Mouse (Mus musculus) liver, postnatal 0 days (tissue): ENCODE results near the gene Tspan14.

ENCODE experiments used
- CTCF ChIP-seq: sonication (generic); IDR thresholded peaks from 2 replicates; pipeline ENCODE4 v1.5.1; 2016; ENCODE audit warnings: antibody characterized with exemption, low read depth
- EP300 ChIP-seq: IDR thresholded peaks from 2 replicates; pipeline ENCODE4 v1.6.1; 2016; ENCODE audit warnings: antibody characterized with exemption, low read depth, mild to moderate bottlenecking

GRCm38 (mm10) chr14:40864811-40865514 lies 101.6 kb downstream of the Tspan14 start:
- TF ChIP-seq CTCF (no peak), EP300 (no peak)
